Mouse (Mus musculus) adrenal gland, postnatal 10 days (tissue): ENCODE measurements at regions not wholly inside any gene's neighbourhood (a gene's known extent, or its start where the extent isn't known, plus 50 kb on each side); places are given as distances from the start of the nearest gene placed in this dataset.
A peak's percentile ranks its signal among the peaks of the same experiment; 100 is the strongest.

Experiments
- DNase-seq: peaks from one replicate; pipeline ENCODE4 v3.0.0; 2021; ENCODE audit warnings: mixed read lengths

- no peak for DNase-seq
Observed at GRCm38 (mm10) chr13:29136231-29136630, 182.7 kb upstream of the Sox4 start.

- DNase-seq: no peak
Observed at GRCm38 (mm10) chr13:29127499-29127898, 174.0 kb upstream of the Sox4 start.

- no peak for DNase-seq
Observed at GRCm38 (mm10) chr13:29123477-29123876, 170.0 kb upstream of the Sox4 start.

DNA sequence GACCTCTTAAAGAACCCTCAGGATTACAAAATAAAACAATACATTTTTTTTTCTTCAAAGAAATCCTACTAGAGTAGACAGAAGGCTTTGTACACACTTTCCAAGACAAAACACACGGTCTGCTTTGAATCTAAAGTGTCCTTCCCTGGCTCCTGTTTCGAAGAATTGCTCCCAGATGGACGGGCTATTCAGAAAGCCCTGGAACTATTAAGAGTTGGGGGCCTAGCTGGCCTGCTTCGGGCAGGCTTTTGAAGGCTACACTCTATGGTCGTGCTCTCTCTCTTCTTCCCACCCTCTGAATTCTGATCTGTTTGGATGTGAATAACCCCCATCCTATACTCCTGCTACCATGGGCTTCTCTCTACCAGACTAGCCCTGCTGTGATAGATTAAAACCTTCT lies 167.6 kb upstream of the Sox4 start:
- DNase-seq: no peak

DNA sequence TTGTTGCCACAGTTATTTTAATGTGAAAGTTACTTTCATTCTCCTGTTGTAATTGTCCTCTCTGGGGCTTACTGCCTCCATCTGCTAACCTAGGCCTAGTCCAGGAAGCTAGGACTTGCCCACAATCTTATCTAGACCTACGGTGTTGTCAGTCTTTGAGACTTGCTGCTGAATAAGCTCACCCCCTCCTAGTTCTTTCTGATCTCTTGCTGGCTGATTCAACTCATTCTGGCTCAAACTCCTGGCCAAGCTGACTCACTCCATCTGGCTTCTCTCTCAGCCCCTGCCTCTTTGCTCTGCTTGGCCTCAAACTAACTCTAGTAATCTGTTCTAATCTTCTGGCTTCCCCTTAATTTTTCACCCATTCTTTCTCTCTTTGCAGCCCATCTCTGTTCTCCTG lies 165.8 kb upstream of the Sox4 start:
- DNase-seq: no peak

DNA sequence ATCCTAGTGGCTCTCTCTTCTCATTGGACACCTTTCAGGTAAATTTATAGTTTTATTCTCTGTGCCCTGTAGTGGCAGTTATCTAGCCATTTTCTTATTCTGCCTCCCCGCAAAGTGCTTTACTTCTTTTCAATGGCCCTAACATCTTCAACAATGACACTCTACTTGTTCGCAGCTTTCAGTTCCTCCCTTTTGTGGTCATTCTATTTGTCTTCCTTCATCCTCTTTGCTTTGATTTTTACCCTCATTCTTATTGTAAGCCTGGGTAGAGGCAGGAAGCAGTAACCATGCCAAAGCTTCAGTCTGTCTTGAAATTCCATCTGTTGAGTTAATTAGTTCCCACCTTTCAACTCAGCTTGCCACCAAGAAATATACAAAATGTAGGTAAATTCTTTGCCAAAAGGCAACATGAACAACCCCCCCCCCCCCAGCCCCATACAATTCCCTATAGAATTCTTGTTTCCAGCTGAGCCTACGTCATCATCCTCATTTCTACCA lies 161.5 kb upstream of the Sox4 start:
- DNase-seq: no peak

GRCm38 (mm10) chr13:29110127-29110526 lies 156.6 kb upstream of the Sox4 start:
- no peak for DNase-seq

- DNase-seq: no peak
Observed at GRCm38 (mm10) chr13:29109064-29109856, 155.7 kb upstream of the Sox4 start.

- no peak for DNase-seq
Observed at GRCm38 (mm10) chr13:29108214-29108613, 154.7 kb upstream of the Sox4 start.

GRCm38 (mm10) chr13:29092166-29092565 lies 138.7 kb upstream of the Sox4 start:
- DNase-seq: no peak

- no peak for DNase-seq
Observed at GRCm38 (mm10) chr13:29086854-29087253, 133.3 kb upstream of the Sox4 start.

DNA sequence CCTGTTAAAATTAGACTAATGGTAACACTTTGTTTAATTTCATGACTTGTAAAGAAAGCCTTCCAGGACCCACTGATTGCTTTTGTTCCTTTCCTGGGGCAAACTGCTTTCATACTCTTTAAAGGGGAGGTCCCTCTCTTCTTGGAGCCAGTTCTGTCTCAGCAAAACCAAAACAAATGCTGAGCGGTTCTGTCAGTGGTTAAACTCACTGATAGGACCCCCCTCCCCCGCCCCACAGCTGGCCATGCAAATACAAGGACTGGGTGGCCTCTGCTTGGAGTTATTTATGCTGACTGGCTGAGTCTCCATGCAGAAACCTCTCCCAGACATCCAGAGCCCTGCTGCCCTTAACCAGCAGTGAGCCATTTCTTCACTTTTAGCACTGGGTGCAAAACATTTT lies 127.6 kb upstream of the Sox4 start:
- no peak for DNase-seq

DNA sequence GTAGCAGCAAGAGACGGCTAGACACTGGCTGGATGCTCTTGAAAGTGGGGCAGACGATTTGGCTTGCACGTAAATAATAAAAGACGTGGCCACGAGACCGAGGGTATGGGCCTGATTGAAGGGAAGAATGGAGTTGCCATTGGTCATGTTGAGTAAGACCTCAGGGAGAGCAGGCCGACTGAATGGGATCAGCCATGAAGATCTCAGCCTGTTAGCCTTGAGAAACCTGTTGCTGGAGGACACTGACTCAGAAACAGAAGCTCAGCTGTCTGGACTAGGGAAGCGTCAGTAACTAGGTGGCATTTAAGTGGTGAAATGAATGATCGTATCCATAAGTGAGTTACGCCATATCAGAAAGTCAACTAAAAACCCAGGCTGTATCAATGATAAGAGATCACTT lies 126.3 kb upstream of the Sox4 start:
- DNase-seq: peak; percentile 8

GRCm38 (mm10) chr13:29073630-29074029 lies 120.1 kb upstream of the Sox4 start:
- no peak for DNase-seq

- DNase-seq: no peak
Observed at GRCm38 (mm10) chr13:29063924-29064323, 110.4 kb upstream of the Sox4 start.

GRCm38 (mm10) chr13:29058685-29059084 lies 105.2 kb upstream of the Sox4 start:
- peak; percentile 57 for DNase-seq

DNA sequence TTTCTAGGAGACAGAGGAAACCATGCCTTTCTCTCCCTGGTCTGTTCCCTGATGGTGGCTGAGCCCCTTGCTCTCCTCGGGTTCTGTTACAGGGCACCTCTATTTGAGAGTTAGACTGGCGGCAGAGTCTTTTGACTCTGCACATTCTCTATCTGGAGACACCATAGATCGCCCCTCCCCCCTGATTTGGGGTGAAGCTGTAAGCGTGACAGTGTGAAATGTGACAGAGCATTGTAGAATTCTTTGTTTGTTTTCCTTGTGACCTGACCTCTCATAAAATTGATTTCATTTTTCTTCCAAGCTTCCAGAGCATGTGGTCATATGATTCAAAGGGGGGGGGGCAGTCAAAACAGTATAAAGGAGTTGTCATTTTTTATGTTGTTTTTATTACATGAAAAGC lies 96.2 kb upstream of the Sox4 start:
- DNase-seq: no peak

GRCm38 (mm10) chr13:29048990-29049576 lies 95.6 kb upstream of the Sox4 start:
- DNase-seq: no peak

DNA sequence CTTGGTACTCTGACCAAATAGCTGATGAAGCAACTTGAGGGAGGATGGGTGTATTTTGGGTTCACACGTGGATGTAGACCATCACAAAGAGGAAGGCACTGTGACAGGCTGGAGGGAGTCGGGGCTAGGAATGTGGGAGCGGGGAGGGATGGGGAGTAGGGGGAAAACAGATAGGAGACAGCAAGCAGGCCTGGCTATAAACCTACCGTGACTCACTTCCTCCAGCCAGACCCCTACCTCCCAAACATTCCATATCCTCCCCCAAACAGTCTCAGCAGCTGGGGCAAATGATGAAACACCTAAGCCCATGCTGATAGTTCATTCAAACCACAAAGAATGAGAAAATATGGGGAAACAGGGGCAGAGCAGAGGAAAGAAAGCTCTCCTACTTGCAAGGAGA lies 91.1 kb upstream of the Sox4 start:
- no peak for DNase-seq

DNA sequence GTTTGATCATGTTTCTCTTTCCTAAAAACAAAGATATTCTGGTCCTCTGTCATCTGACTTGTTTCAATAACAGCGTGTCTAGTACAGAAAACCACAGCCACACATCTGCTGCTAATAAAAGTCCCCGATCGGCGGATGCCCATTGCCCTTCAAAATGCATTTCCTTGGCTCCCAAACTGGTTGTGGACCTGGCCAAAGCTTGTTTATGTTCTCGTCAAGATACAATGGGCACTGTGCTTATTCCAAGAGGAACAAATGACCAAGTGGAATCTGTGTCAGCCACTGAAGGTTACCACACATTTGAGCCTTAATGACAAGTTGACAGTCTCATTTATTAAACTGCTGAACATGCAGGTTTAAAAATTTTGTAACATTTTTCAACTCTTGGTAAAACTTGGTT lies 86.8 kb upstream of the Sox4 start:
- no peak for DNase-seq

GRCm38 (mm10) chr13:29034904-29035303 lies 81.4 kb upstream of the Sox4 start:
- DNase-seq: no peak

- peak; percentile 18 for DNase-seq
Observed at GRCm38 (mm10) chr13:29034444-29034843, 80.9 kb upstream of the Sox4 start.

- no peak for DNase-seq
Observed at GRCm38 (mm10) chr13:29027146-29027545, 73.6 kb upstream of the Sox4 start.

DNA sequence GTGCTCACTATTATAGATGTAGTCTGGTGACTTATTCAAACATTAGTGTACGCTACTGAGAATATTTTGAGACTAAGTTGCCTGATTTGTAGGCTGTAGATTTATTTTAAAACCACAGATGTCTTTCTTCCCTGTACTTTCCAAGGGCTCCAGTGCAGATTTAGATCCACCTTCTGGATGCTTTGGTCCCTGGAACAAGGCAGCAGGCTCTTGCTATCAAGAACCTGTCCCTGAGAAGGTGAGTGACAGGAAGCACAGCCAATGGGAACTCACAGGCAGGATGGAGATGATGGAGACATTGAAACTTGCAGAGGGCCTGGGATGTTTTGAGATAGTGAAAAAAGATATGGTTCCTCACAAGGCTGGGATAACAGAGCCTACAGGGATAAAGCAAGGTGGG lies 70.0 kb upstream of the Sox4 start:
- no peak for DNase-seq
